Mouse (Mus musculus) brain, embryonic 14.5 days (tissue): ENCODE results near the gene B4galt3.

Experiments
- CTCF ChIP-seq: fragments of 200-500 bp; IDR thresholded peaks from 2 replicates; pipeline ENCODE4 v1.5.1; 2012; ENCODE audit warnings: inconsistent platforms, mild to moderate bottlenecking, moderate library complexity, borderline replicate concordance; ENCODE audit not compliant: insufficient read depth, insufficient read length; ENCODE audit errors: extremely low read depth
- POLR2A ChIP-seq: fragments of 200-500 bp; IDR thresholded peaks from 2 replicates; pipeline ENCODE4 v1.6.1; 2012; ENCODE audit warnings: mild to moderate bottlenecking, inconsistent platforms, borderline replicate concordance; ENCODE audit not compliant: poor library complexity, insufficient read depth, insufficient read length, severe bottlenecking; ENCODE audit errors: extremely low read depth

DNA sequence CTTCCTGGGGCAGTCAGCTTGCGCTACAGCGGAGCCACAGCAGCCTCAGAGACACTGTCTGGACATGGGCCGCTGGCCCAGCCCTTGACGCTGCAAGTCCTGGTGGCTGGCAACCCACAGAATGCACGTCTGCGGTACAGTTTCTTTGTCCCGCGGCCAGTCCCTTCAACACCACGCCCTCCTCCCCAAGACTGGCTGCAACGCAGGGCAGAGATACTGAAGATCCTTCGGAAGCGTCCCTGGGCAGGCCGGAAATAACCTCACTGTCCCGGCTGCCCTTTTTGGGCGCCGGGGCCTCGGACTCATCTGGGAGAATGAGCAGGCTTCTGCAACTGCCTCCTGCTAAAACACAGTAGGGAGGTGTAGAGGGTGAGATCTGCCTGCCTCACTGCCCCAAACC lies 11.2 kb upstream of the B4galt3 start:
- no peak for TF ChIP-seq CTCF
- TF ChIP-seq POLR2A, result no peak
